Mouse (Mus musculus): Measurements from ENCODE around the gene Rbfox3. TPM values are rescaled to one million over a fixed set of nuclear protein-coding genes. Genes with fewer than 3 reads are reported as not detected.

Gene Rbfox3
- polyA plus RNA-seq, 1 experiment from 2014 or later: 1.2 TPM

GRCm38 (mm10) chr11:118555631-118556030, 355.8 kb downstream of the Rbfox3 start:
- no peak for TF ChIP-seq CTCF (IDR thresholded peaks at IDR 0.05; ENCODE audit: low read depth)
- Histone ChIP-seq H3K27me3 (replicated peaks; ENCODE audit: control insufficient read depth, insufficient read depth, low read length) (no peaks in the 10 kb centered on the region), H3K4me3 (ENCODE audit: low read depth, low read length) (no peak overlapping the region), H3K36me3 (ENCODE audit: control insufficient read depth, insufficient read depth) (no peaks in the 10 kb centered on the region), H3K4me1 (replicated peaks; ENCODE audit: control insufficient read depth, insufficient read depth, low read length) (no peaks in the 10 kb centered on the region), H3K9me3 (ENCODE audit: control insufficient read depth) (no peaks in the 10 kb centered on the region), H3K27ac (ENCODE audit: low read depth, low read length) (no peak overlapping the region), H3K4me2 (replicated peaks; ENCODE audit: low read depth) (no peak overlapping the region), H3K9ac (ENCODE audit: low read depth, low read length) (no peak overlapping the region)
- 61% methylated on average over 5 of the region's 5 CpGs for WGBS
- ATAC-seq: no peak

DNA sequence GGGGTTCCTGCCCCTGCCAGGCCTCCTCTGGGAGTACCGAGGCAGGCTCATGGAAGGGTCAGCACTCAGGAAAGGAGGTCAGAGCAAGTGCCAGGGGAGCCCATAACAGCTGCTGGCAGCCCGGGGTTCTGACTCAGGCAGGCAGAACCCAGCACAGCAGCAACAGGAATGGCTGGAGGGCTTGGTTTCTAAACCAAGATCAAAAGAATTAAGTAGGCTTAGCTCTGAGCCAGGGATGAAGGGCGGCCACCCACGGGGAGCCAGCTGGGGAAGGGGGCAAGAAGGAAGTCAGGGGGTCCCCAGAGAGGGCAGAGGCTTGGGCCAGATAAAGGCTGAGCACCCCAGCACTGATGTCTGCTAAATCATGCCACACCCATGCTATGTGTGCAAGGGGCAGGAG, 356.9 kb downstream of the Rbfox3 start:
- no peaks in the 10 kb centered on the region for H3K9me3 ChIP-seq (ENCODE audit: control insufficient read depth)

DNA sequence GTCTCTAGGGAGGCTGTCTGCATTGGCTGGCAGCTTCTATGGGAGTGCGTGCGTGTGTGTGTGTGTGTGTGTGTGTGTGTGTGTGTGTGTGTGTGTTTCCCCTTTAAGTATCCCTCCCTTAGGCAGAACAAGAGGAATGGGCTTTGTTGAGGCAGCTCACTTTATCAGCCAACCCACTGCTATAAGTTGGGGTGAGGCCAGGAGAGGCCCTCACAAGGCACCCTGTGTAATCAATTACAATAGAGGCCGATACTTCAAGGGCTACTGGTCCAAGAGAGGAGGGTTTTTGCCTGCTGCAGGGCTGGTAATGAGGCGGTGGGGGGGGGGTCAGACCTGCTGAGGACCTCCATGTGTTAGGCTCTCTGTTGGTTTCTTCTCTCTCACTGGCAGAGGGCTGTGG, 357.5 kb downstream of the Rbfox3 start:
- Histone ChIP-seq H3K27ac (ENCODE audit: low read depth, low read length) (no peak overlapping the region), H3K36me3 (ENCODE audit: control insufficient read depth, insufficient read depth) (no peaks in the 10 kb centered on the region), H3K27me3 (replicated peaks; ENCODE audit: control insufficient read depth, insufficient read depth, low read length) (no peaks in the 10 kb centered on the region), H3K9me3 (ENCODE audit: control insufficient read depth) (no peaks in the 10 kb centered on the region), H3K4me2 (replicated peaks; ENCODE audit: low read depth) (no peak overlapping the region), H3K9ac (ENCODE audit: low read depth, low read length) (no peak overlapping the region), H3K4me1 (replicated peaks; ENCODE audit: control insufficient read depth, insufficient read depth, low read length) (no peaks in the 10 kb centered on the region), H3K4me3 (ENCODE audit: low read depth, low read length) (no peak overlapping the region)
- TF ChIP-seq CTCF (IDR thresholded peaks at IDR 0.05; ENCODE audit: low read depth): no peak
- ATAC-seq: no peak
- WGBS: 46% methylated on average over 4 of the region's 4 CpGs

More for the DNA sequence above, 356.9 kb downstream of the Rbfox3 start:
- Histone ChIP-seq H3K4me2 (replicated peaks; ENCODE audit: low read depth) (no peak overlapping the region), H3K9ac (ENCODE audit: low read depth, low read length) (no peak overlapping the region), H3K27me3 (replicated peaks; ENCODE audit: control insufficient read depth, insufficient read depth, low read length) (no peaks in the 10 kb centered on the region), H3K4me1 (replicated peaks; ENCODE audit: control insufficient read depth, insufficient read depth, low read length) (no peaks in the 10 kb centered on the region), H3K4me3 (ENCODE audit: low read depth, low read length) (no peak overlapping the region), H3K36me3 (ENCODE audit: control insufficient read depth, insufficient read depth) (no peaks in the 10 kb centered on the region), H3K27ac (ENCODE audit: low read depth, low read length) (no peak overlapping the region)
- no peak for ATAC-seq
- WGBS: 16% methylated on average over 4 of the region's 4 CpGs
- no peak for TF ChIP-seq CTCF (IDR thresholded peaks at IDR 0.05; ENCODE audit: low read depth)

DNA sequence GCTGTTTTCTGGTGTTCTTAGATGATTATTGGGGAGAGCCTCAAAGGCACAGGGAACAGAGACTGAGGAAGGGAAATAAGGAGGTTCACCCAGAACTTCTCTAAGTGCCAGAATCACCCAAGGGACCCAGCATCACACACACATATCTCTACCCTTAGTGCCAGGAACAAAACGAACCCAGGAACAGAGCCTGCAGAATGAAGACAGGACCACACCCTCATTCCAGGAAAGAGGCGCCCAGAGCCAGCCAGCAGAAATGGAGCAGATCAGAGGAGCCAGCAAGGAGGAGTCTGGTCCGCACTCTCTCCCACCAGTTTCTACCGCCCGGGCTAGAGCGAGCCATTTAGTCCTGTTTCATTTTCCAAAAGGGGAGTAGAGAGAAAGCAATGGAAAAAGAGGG, 358.4 kb downstream of the Rbfox3 start:
- H3K27me3 ChIP-seq (replicated peaks; ENCODE audit: control insufficient read depth, insufficient read depth, low read length): no peaks in the 10 kb centered on the region
- TF ChIP-seq CTCF (IDR thresholded peaks at IDR 0.05; ENCODE audit: low read depth): no peak
- H3K4me1 ChIP-seq (replicated peaks; ENCODE audit: control insufficient read depth, insufficient read depth, low read length): no peaks in the 10 kb centered on the region
- no peaks in the 10 kb centered on the region for H3K9me3 ChIP-seq (ENCODE audit: control insufficient read depth)
- no peak for ATAC-seq
- H3K9ac ChIP-seq (ENCODE audit: low read depth, low read length): no peak overlapping the region
- H3K4me3 ChIP-seq (ENCODE audit: low read depth, low read length): no peak overlapping the region
- H3K27ac ChIP-seq (ENCODE audit: low read depth, low read length): no peak overlapping the region
- WGBS: 46% methylated on average over 6 of the region's 6 CpGs
- H3K36me3 ChIP-seq (ENCODE audit: control insufficient read depth, insufficient read depth): no peaks in the 10 kb centered on the region
- H3K4me2 ChIP-seq (replicated peaks; ENCODE audit: low read depth): no peak overlapping the region

GRCm38 (mm10) chr11:118552478-118552877, 358.9 kb downstream of the Rbfox3 start:
- Histone ChIP-seq H3K9me3 (ENCODE audit: control insufficient read depth) (no peaks in the 10 kb centered on the region), H3K4me1 (replicated peaks; ENCODE audit: control insufficient read depth, insufficient read depth, low read length) (no peaks in the 10 kb centered on the region), H3K4me3 (ENCODE audit: low read depth, low read length) (no peak overlapping the region), H3K4me2 (replicated peaks; ENCODE audit: low read depth) (no peak overlapping the region), H3K36me3 (ENCODE audit: control insufficient read depth, insufficient read depth) (no peaks in the 10 kb centered on the region), H3K9ac (ENCODE audit: low read depth, low read length) (no peak overlapping the region), H3K27ac (ENCODE audit: low read depth, low read length) (no peak overlapping the region), H3K27me3 (replicated peaks; ENCODE audit: control insufficient read depth, insufficient read depth, low read length) (no peaks in the 10 kb centered on the region)
- no peak for TF ChIP-seq CTCF (IDR thresholded peaks at IDR 0.05; ENCODE audit: low read depth)
- WGBS: 46% methylated on average over 3 of the region's 4 CpGs
- ATAC-seq: no peak

DNA sequence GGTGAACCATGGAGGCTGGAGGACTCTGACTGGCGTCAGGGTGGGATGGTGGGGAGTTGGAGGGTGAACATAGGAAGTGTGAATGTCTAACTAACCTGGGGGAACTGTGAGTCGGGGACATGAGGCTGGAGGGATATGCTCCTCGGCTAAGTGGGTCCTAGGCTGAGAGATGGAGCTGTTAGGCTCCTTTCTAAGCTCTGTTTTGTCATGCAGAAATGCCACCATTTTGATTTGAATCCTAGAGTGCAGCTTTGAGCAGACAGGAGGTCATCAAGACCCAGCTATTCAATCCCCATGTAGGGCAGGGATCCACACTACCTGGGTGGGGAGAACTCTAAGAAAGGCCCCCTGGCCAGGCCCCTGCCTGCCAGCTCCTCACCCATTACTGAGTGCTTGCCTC, 359.7 kb downstream of the Rbfox3 start:
- Histone ChIP-seq H3K27me3 (replicated peaks; ENCODE audit: control insufficient read depth, insufficient read depth, low read length) (no peaks in the 10 kb centered on the region), H3K27ac (ENCODE audit: low read depth, low read length) (no peak overlapping the region), H3K9ac (ENCODE audit: low read depth, low read length) (no peak overlapping the region), H3K4me3 (ENCODE audit: low read depth, low read length) (no peak overlapping the region), H3K4me1 (replicated peaks; ENCODE audit: control insufficient read depth, insufficient read depth, low read length) (no peaks in the 10 kb centered on the region), H3K4me2 (replicated peaks; ENCODE audit: low read depth) (no peak overlapping the region), H3K36me3 (ENCODE audit: control insufficient read depth, insufficient read depth) (no peaks in the 10 kb centered on the region), H3K9me3 (ENCODE audit: control insufficient read depth) (no peaks in the 10 kb centered on the region)
- no peak for ATAC-seq
- 73% methylated on average over 3 of the region's 3 CpGs for WGBS
- TF ChIP-seq CTCF (IDR thresholded peaks at IDR 0.05; ENCODE audit: low read depth): no peak

All from intestine, postnatal 0 days (tissue).